Mouse (Mus musculus): ENCODE results near the gene Slc5a3. TPM values are rescaled to one million over a fixed set of nuclear protein-coding genes. Genes with fewer than 3 reads are reported as not detected.

Gene Slc5a3
- polyA plus RNA-seq (2017; shearing (Covaris generic)) = 9.0 TPM

DNA sequence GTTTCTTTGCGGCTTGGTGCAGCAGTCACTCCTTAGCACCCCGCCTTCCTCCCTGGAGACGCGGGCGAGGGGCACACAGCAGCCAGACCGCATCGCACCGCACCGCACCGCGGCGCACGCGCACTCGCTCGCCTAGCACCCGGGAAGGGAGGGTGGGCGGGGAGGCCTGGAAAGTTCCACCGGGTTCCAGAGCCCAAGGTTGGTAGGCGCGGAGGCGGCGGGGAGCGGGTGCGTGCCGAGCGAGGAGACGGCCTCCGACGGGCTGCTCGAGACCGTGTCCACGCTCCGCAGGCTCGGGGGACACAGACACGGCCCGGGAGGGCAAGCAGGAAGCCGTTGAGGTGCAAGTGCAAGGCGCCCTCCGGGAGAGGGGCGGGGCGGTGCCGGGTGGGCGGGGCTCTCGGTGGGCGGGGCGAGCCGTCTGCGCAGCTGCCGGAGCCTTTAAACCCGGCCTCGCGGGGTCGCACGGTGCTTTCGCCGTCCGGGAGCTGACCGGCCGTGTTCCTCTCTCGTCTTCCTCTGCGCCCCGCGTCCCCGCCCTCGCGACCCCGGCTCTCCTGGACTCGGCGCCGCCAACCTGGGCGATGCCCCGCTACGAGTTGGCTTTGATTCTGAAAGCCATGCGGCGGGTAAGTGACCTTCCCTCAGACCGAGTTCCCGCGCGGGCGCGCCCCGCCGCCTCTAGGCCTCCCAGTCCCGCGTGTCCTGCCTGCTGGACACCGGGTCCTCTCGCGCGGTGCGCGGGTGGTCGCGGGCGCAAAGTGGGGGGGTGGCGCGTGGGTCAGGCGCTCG, at the start of gene Slc5a3, which contains the start of the genes Mrps6 and Gm49711:
Gene Slc5a3 (plus strand): TSS at position 471 of the 792 bp plus-strand sequence.
Gene Mrps6 (plus strand): TSS at position 419 of the 792 bp plus-strand sequence.
Gene Gm49711 (plus strand): TSS at position 465 of the 792 bp plus-strand sequence.

Other genes starting within 250 kb of the Slc5a3 start
- gene Mrps6, start 52 bp upstream of the Slc5a3 start, polyA plus RNA-seq (2017; shearing (Covaris generic)) = 45.6 TPM
- not detected for gene Gm49711, start within 50 bp of the Slc5a3 start, polyA plus RNA-seq (2017; shearing (Covaris generic))
- gene Kcne2, start 234.1 kb downstream of the Slc5a3 start, polyA plus RNA-seq (2017; shearing (Covaris generic)) = not detected
- 66.0 TPM for gene Smim11, start 243.0 kb downstream of the Slc5a3 start, polyA plus RNA-seq (2017; shearing (Covaris generic))

Measured in naive thymus-derived CD4-positive, alpha-beta T cell, adult 5 months (primary cell).